Mouse (Mus musculus): ENCODE data around the gene Hspa8.

Gene Hspa8

GRCm38 (mm10) chr9:40808907-40809280 lies 8.1 kb downstream of the Hspa8 start:
- 82% methylated on average over 8 of the region's 8 CpGs for WGBS

GRCm38 (mm10) chr9:40811860-40812259 lies 11.1 kb downstream of the Hspa8 start:
- 56% methylated on average over 2 of the region's 2 CpGs for WGBS

GRCm38 (mm10) chr9:40814060-40814459 lies 13.3 kb downstream of the Hspa8 start:
- WGBS: 88% methylated on average over 7 of the region's 7 CpGs

DNA sequence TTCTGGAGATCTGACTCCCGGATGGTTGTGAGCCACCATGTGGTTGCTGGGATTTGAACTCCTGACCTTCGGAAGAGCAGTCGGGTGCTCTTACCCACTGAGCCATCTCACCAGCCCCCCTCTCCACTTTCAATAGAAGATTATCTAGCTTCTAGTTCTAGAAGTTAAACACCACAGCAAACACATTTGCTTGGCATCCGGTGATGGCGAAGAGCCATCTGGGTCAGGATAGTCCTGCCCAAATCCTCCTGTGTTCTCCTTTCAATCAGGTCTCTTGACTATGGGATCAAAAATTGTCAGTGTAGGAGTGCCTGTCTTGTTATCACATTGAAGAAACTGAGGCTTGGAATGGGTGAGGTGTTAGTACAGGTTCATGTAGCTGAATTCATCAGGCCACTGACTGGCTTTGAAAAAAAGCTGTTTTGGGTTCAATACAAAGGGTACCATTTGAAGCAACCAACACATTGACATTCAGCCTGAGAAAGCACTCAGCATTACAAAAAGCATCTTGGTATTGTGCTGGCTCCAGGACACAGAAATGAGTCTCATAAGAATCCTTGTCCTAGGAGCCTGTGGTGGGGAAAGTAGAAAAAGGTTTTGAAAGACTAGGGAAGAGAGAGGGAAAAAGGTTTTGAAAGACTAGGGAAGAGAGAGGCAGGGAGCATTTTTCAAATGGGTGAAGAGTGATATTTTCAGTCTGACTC lies 16.7 kb downstream of the Hspa8 start:
- WGBS: 78% methylated on average over 5 of the region's 5 CpGs

DNA sequence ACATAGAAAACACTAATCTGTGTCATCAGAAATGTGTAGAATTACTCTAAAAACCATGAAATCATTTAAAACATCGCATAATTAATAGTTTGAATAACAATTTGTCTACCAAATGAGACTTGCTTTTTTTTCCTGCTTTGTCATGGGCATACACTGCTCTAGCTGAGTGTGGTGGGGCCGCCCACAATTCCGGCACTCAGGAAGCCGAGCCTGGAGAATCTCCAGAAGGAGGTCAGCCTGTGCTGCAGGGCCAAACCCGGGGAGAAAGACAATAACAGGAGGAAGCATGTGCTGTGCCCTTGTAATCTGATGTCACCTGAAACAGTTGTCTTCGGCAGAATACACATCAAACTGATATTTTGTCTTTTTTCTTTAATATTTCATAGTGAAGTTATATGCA lies 24.8 kb downstream of the Hspa8 start:
- WGBS: 55% methylated on average over 6 of the region's 6 CpGs

DNA sequence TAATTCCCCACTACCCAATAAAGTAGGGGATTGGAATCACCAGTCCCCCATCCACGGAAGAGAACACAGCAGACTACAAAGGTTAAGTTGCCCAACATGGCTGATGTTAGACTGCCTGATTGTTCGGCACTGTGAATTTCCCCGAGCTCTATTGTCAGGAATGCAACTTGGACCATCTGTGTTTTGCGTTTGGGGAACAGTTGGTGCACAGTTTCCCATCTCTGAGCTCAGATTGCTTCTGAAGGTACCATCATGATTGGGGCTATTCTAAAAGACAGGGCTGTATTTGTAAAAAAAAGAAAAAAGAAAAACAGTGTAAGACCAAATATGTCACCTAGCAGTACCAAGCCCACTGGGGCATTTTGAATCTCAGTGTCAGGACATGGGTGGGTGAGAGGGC lies 26.6 kb downstream of the Hspa8 start:
- 63% methylated on average over 4 of the region's 4 CpGs for WGBS

GRCm38 (mm10) chr9:40834569-40834968 lies 33.8 kb downstream of the Hspa8 start:
- 6% methylated on average over 12 of the region's 12 CpGs for WGBS

- WGBS: 83% methylated on average over 3 of the region's 3 CpGs
Observed at GRCm38 (mm10) chr9:40836681-40837080, 35.9 kb downstream of the Hspa8 start.

GRCm38 (mm10) chr9:40839662-40840061 lies 38.9 kb downstream of the Hspa8 start:
- 79% methylated on average over 3 of the region's 3 CpGs for WGBS

DNA sequence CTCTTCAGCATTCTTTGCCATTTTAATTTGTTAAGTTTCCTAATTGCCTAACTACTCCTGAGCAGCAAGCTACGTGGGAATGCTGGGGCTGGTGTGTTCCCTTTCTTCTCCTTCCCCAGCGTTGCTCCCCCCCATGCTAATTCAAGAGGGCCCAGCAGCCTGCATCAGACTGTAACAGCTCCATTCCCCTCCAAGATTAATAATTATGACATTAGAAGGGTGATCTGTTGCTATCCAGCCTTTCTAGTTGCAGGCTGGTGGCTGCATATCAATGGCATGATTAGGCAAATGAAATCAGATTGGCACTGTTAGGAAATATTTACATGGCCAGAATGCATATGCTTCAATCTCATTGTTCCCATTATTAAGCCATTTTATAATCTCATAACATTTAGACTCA lies 50.7 kb downstream of the Hspa8 start:
- WGBS: 39% methylated on average over 2 of the region's 2 CpGs

- 5% methylated on average over 21 of the region's 21 CpGs for WGBS
Observed at GRCm38 (mm10) chr9:40858461-40859160, 57.8 kb downstream of the Hspa8 start.

- WGBS: 30% methylated on average over 9 of the region's 9 CpGs
Observed at GRCm38 (mm10) chr9:40859196-40859595, 58.4 kb downstream of the Hspa8 start.

All from cerebral cortex, adult 2 months (tissue).